Mouse (Mus musculus) heart, postnatal 4 days (tissue): ENCODE measurements around the gene Acvrl1. TPM values are rescaled to one million over a fixed set of nuclear protein-coding genes. Genes with fewer than 3 reads are reported as not detected.

ENCODE experiments used
- DNase-seq: peaks from one replicate; pipeline ENCODE4 v3.0.0; 2021
- total RNA-seq, 2 experiments: library from RNA; stranded (reverse); gene quantifications; 2 replicates each; pipeline ENCODE4 v1.2.3; 2021

The Acvrl1 gene
- total RNA-seq = 10 to 100 TPM; 20.5 to 21.7 TPM

GRCm38 (mm10) chr15:101128181-101129089 is at the start of gene Acvrl1:
Gene Acvrl1 (plus strand): TSS chr15:101128522.
- peak; percentile 77 for DNase-seq

GRCm38 (mm10) chr15:101078731-101079156 is 49.6 kb upstream of the Acvrl1 start:
- peak; percentile 85 for DNase-seq

DNA sequence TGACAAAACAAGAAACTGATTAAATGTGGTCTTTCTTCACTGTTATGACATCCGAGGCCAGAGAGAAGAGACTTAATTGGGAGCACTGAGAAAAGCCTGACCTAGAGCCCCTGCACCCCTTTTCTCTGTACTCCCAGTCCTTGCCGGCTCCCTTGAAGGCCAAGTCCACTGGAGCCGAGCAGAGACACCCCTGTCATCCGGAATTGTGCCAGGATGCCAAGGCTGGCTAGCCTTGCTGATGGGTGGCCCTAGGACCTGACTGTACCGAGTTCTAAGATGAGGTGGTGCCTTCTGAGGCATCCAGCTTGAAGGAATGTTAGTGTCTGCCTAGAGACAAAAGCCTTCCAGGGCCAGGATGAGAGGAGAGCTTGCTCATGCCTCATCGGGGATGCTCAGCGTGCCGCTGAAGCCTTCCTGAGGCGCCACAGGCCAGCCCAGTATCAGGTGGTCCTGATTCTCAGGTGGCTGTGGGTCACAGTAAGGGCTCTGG is 48.2 kb upstream of the Acvrl1 start:
- DNase-seq = no peak

GRCm38 (mm10) chr15:101081035-101081548 is 47.2 kb upstream of the Acvrl1 start:
- DNase-seq = no peak

DNA sequence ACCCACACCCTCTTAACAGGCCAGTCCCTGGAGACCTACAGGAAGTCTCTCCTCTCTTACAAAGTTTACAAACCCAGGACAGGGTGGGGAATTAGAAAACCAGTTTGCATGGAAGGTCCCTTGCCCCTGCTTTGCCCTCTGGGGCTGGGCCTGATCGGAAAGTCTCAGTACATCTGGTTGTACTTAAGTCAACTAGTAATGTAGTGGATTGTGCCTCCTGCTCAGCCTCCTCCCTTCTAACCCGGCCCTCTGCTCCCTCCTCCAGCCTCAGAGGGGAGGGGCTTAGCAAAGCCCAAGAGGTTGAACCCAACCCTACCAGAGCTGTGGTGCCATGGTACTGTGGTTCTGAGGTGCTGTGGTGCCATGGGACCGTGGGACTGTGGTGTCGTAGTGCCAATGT is 46.1 kb upstream of the Acvrl1 start:
- no peak for DNase-seq

DNA sequence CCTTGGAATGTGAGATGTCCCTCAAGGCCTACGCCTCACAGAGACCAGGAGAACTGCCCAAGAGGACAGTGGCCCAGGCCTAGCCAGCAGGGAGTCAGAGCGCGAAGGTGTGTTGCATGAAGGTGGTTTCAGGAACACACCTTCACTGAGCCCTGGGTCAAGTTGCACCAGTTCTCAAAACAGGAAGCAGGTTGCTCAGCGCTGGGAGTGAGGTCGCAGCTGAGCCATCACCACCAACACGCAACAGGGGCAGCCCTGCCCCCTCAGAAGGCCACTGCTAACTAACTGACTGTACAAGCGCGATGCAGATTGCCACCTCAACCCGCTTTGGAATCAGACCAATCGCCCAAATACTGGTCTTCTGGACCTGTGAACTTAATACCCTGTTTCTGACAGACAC is 43.8 kb upstream of the Acvrl1 start:
- DNase-seq = no peak

- DNase-seq = no peak
These were observed 41.9 kb upstream of the Acvrl1 start for GRCm38 (mm10) chr15:101086451-101086850.

DNA sequence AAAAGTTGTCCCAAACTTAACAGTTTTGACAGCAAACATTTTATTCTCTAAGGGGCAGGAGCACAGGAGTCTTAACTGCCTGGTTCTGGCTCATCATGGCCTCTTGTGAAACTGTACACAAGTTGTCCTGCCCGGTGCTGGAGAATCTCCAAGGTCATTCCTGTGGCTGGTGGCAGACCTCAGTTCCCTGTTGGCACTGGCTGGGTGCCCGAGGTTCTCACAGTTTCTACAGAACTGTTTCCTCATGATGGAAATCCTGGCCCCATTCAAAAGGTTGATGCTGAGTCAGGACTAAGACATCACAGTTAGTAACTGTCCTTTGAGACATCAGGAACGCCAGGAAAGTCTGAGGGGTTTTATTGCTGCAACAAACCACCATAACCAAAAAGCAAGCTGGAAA is 41.4 kb upstream of the Acvrl1 start:
- DNase-seq = peak; percentile 36

DNA sequence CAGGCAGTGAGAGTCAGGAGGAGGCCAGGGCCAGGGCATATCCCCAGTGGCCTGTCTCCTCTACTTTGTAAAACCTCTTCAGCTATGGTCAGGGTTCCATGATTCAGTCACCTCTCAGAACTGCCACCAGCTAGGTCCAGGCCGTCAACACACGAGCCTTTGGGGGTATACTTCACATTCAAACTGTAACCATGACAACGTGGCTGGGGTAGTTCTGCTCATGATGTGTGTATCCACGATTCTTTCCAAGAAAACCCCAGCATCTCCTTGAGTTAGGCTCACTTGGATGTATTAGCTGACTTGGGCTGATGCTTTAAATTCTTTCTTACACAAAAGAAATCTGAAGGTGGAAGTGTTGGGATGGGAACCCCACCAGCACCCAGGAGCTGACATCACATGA is 40.0 kb upstream of the Acvrl1 start:
- no peak for DNase-seq

GRCm38 (mm10) chr15:101091551-101091950 is 36.8 kb upstream of the Acvrl1 start:
- no peak for DNase-seq

- DNase-seq = no peak
These were observed 36.0 kb upstream of the Acvrl1 start for GRCm38 (mm10) chr15:101092121-101092828.

DNA sequence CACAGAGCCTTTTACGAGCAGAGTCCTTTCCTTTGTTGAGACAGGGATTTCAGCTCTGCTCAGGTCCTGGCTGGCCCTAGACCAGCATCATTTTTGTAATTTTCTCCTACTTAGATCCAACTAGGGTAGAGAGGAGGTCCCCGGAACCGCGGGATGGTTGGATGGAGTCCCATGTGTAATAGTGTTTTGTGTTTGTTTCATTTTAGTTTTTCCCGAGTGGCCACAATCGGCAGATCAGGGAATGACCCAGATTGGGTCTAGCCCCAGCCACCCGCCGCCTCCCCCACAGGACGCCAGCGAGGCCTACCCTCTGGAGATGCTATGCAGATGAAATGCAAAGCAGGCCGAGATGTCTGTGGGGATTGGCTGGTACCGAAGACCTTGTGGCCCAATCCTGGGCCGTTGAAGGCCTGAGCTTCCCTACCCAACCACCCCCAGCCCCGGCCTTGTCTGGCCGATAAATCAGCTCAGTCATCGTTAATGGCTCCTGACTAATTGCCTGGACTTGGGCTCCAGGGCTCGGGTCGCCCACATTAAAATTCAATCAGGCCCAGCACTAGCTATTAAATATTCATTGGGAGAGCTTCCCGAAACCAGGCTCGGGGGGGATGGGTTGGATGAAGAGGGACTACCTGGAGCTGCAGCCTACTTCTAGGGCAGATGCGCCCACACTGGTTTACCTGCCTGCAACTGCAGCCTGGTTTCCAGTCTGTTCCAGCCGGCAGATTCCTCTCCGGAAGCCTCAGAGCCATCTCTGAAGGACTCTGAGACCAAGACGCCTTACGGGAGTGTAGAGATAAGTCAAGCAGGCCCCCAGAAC is 35.3 kb upstream of the Acvrl1 start:
- no peak for DNase-seq

- DNase-seq = no peak
These were observed 34.3 kb upstream of the Acvrl1 start for GRCm38 (mm10) chr15:101093988-101094387.

DNA sequence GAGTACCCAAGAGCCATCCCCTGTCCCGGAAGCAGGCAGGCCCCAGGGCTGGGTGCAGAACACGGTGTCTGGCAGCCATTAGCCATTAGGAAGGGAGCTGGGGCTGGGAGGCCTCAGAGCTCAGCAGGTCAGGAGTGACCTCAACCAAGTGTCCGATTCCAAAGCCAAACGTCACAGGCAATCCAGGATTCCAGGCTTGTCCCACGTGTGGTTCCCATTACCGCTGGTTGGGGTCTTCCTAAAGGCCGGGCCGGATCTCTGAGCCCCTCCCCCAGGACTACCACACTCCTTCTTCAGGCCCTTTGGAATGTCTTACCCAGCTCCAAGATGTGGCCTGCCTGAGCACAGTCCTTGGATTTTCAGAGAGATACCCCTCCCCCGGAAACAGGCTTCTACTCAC is 33.3 kb upstream of the Acvrl1 start:
- DNase-seq = no peak

- no peak for DNase-seq
These were observed 32.9 kb upstream of the Acvrl1 start for GRCm38 (mm10) chr15:101095392-101095791.

GRCm38 (mm10) chr15:101097985-101098651 is 30.2 kb upstream of the Acvrl1 start:
- DNase-seq = peak; percentile 49

- DNase-seq = no peak
These were observed 27.3 kb upstream of the Acvrl1 start for GRCm38 (mm10) chr15:101100996-101101395.

DNA sequence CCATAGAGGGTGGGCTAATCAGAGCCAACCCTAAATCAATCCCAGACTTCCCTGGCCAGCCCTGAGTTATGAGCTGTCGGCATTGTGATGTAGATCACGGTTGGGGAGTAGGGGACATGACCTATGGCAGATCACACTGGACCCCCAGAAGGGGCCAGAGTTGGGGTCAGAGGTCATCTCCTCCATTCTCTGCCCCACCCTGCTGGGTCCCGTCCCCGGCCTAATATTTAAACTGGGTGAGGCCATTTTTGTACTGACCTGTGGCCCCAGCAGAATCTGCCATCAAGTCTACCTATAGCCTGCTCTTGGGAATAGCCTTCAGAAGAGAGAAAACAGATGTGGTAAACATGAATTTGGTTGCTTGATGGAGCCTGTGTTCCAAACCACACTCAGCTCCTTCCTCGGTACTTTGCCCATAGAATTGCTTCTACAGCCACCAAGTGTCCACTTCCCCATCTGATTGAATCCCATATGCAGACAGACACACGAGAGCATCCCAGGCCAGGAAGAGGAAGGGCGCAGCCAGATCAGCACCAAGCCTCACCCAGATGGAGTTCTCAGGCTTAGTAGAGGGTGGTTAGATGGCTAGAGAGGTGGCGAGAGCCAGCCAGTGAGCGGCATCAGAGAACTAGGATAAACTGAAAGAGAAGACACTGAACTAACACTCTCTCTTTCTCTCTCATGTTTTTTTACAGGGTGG is 24.6 kb upstream of the Acvrl1 start:
- no peak for DNase-seq

GRCm38 (mm10) chr15:101105496-101105994 is 22.8 kb upstream of the Acvrl1 start:
- DNase-seq = peak; percentile 89

DNA sequence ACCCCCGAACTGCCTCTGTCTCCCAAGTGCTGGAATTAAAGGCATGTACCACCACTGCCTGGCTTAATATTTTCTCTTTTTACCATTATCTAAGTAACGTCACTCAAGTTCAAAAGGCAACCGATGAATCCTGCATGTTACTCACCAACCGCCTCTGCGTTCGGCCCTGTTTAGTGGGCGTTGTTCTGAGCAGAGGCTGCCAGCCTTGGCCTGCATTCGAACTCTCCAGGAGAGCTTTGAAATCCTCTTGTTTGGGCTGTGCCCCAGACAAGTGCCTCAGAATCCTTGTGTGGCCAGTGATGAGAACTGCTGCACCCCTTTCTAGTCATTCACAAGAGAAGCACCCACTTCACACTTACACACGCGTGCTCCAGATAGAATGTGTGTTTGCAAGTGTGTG is 22.3 kb upstream of the Acvrl1 start:
- no peak for DNase-seq
